Mouse (Mus musculus): Measurements from ENCODE around the gene Tssk2. TPM values are rescaled to one million over a fixed set of nuclear protein-coding genes. Genes with fewer than 3 reads are reported as not detected.

Tssk2 gene
- total RNA-seq, 2 experiments from 2014 or later = not detected

- no peak for DNase-seq (ENCODE audit: low spot score in 2 of 2)
Observed at GRCm38 (mm10) chr16:17896091-17896490, 2.3 kb upstream of the Tssk2 start.

GRCm38 (mm10) chr16:17911052-17911595, 12.7 kb downstream of the Tssk2 start, which contains the start of gene Ess2:
TSS of gene Ess2 (minus strand) at chr16:17911348.
- peak; percentile 57 to 79 for DNase-seq (ENCODE audit: low spot score in 2 of 2)

GRCm38 (mm10) chr16:17914307-17915249, 16.1 kb downstream of the Tssk2 start, which contains the start of gene Gsc2:
TSS of gene Gsc2 (minus strand) at chr16:17915059.
- DNase-seq (ENCODE audit: low spot score in 2 of 2) = no peak

GRCm38 (mm10) chr16:17920586-17920985, 22.1 kb downstream of the Tssk2 start:
- DNase-seq (ENCODE audit: low spot score in 2 of 2) = no peak

GRCm38 (mm10) chr16:17921325-17922162, 23.1 kb downstream of the Tssk2 start:
- peak; percentile 83 to 87 for DNase-seq (ENCODE audit: low spot score in 2 of 2)

GRCm38 (mm10) chr16:17922163-17922538, 23.7 kb downstream of the Tssk2 start:
- peak in 1 of 2 experiments; percentile 13 for DNase-seq (ENCODE audit: low spot score in 2 of 2)

- peak; percentile 27 to 31 for DNase-seq (ENCODE audit: low spot score in 2 of 2)
Observed at GRCm38 (mm10) chr16:17927351-17928082, 29.1 kb downstream of the Tssk2 start.

- DNase-seq (ENCODE audit: low spot score in 2 of 2) = peak; percentile 37 to 56
Observed at GRCm38 (mm10) chr16:17928087-17928580, 29.7 kb downstream of the Tssk2 start, which contains the start of gene Slc25a1. TSS of gene Slc25a1 (minus strand) at chr16:17928219.

- DNase-seq (ENCODE audit: low spot score in 2 of 2) = peak; percentile 35 to 56
Observed at GRCm38 (mm10) chr16:17928627-17929104, 30.2 kb downstream of the Tssk2 start.

GRCm38 (mm10) chr16:17929211-17929610, 30.8 kb downstream of the Tssk2 start:
- DNase-seq (ENCODE audit: low spot score in 2 of 2) = no peak

GRCm38 (mm10) chr16:17929631-17930030, 31.2 kb downstream of the Tssk2 start:
- no peak for DNase-seq (ENCODE audit: low spot score in 2 of 2)

- no peak for DNase-seq (ENCODE audit: low spot score in 2 of 2)
Observed at GRCm38 (mm10) chr16:17931906-17932460, 33.5 kb downstream of the Tssk2 start.

GRCm38 (mm10) chr16:17933594-17934444, 35.4 kb downstream of the Tssk2 start:
- no peak for DNase-seq (ENCODE audit: low spot score in 2 of 2)

- DNase-seq (ENCODE audit: low spot score in 2 of 2) = no peak
Observed at GRCm38 (mm10) chr16:17934445-17934910, 36.0 kb downstream of the Tssk2 start.

GRCm38 (mm10) chr16:17936776-17937175, 38.3 kb downstream of the Tssk2 start:
- no peak for DNase-seq (ENCODE audit: low spot score in 2 of 2)

- DNase-seq (ENCODE audit: low spot score in 2 of 2) = no peak
Observed at GRCm38 (mm10) chr16:17938187-17938586, 39.8 kb downstream of the Tssk2 start.

- DNase-seq (ENCODE audit: low spot score in 2 of 2) = peak; percentile 21 to 30
Observed at GRCm38 (mm10) chr16:17938821-17939220, 40.4 kb downstream of the Tssk2 start.

- DNase-seq (ENCODE audit: low spot score in 2 of 2) = no peak
Observed at GRCm38 (mm10) chr16:17939255-17939751, 40.9 kb downstream of the Tssk2 start.

GRCm38 (mm10) chr16:17943466-17943865, 45.0 kb downstream of the Tssk2 start:
- no peak for DNase-seq (ENCODE audit: low spot score in 2 of 2)

Measured in adrenal gland, postnatal 4 days (tissue).